Mouse (Mus musculus): ENCODE measurements around the gene Gm45799. TPM values are rescaled to one million over a fixed set of nuclear protein-coding genes. Genes with fewer than 3 reads are reported as not detected.

Gene Gm45799
- polyA plus RNA-seq, 1 experiment from 2014 or later = 33.0 TPM

Other genes with a start within 250 kb of the Gm45799 start
- gene Fam160a2, start 240.5 kb upstream of the Gm45799 start, polyA plus RNA-seq (2016; fragmentation: Nextera tagmentation; extraction: Ambion mirVana) = 37.6 and 44.4 TPM in 2 replicates
- not detected in 2 replicates for gene Cnga4, start 236.0 kb upstream of the Gm45799 start, polyA plus RNA-seq (2016; fragmentation: Nextera tagmentation; extraction: Ambion mirVana)
- gene Cckbr, start 214.8 kb upstream of the Gm45799 start, polyA plus RNA-seq (2016; fragmentation: Nextera tagmentation; extraction: Ambion mirVana) = 0.09 and 0.31 TPM in 2 replicates
- gene Cavin3, start 158.3 kb upstream of the Gm45799 start, polyA plus RNA-seq (2016; fragmentation: Nextera tagmentation; extraction: Ambion mirVana) = 67.0 and 74.0 TPM in 2 replicates
- 39.9 and 60.4 TPM in 2 replicates for gene Smpd1, start 86.2 kb upstream of the Gm45799 start, polyA plus RNA-seq (2016; fragmentation: Nextera tagmentation; extraction: Ambion mirVana)
- gene Apbb1, start 58.9 kb upstream of the Gm45799 start, polyA plus RNA-seq (2016; fragmentation: Nextera tagmentation; extraction: Ambion mirVana) = 68.6 and 70.6 TPM in 2 replicates
- 0.43 and 7.4 TPM in 2 replicates for gene Hpx, start 40.4 kb upstream of the Gm45799 start, polyA plus RNA-seq (2016; fragmentation: Nextera tagmentation; extraction: Ambion mirVana)
- gene Trim3, start 7.0 kb upstream of the Gm45799 start, polyA plus RNA-seq (2016; fragmentation: Nextera tagmentation; extraction: Ambion mirVana) = 30.3 and 32.6 TPM in 2 replicates
- 179 and 200 TPM in 2 replicates for gene Timm10b, start 496 bp upstream of the Gm45799 start, polyA plus RNA-seq (2016; fragmentation: Nextera tagmentation; extraction: Ambion mirVana)
- 45.0 and 56.2 TPM in 2 replicates for gene Arfip2, start 136 bp upstream of the Gm45799 start, polyA plus RNA-seq (2016; fragmentation: Nextera tagmentation; extraction: Ambion mirVana)
- gene Dnhd1, start 10.3 kb downstream of the Gm45799 start, polyA plus RNA-seq (2016; fragmentation: Nextera tagmentation; extraction: Ambion mirVana) = 0.55 and 0.58 TPM in 2 replicates
- gene Ilk, start 96.0 kb downstream of the Gm45799 start, polyA plus RNA-seq (2016; fragmentation: Nextera tagmentation; extraction: Ambion mirVana) = 371 and 403 TPM in 2 replicates
- gene Rrp8, start 96.8 kb downstream of the Gm45799 start, polyA plus RNA-seq (2016; fragmentation: Nextera tagmentation; extraction: Ambion mirVana) = 30.9 and 40.6 TPM in 2 replicates
- gene Taf10, start 103.8 kb downstream of the Gm45799 start, polyA plus RNA-seq (2016; fragmentation: Nextera tagmentation; extraction: Ambion mirVana) = 153 and 184 TPM in 2 replicates
- gene Tpp1, start 111.7 kb downstream of the Gm45799 start, polyA plus RNA-seq (2016; fragmentation: Nextera tagmentation; extraction: Ambion mirVana) = 76.5 and 95.2 TPM in 2 replicates
- gene Dchs1, start 147.1 kb downstream of the Gm45799 start, polyA plus RNA-seq (2016; fragmentation: Nextera tagmentation; extraction: Ambion mirVana) = 4.2 and 8.6 TPM in 2 replicates
- gene Mrpl17, start 170.5 kb downstream of the Gm45799 start, polyA plus RNA-seq (2016; fragmentation: Nextera tagmentation; extraction: Ambion mirVana) = 279 and 357 TPM in 2 replicates